Mouse (Mus musculus) hindbrain, embryonic 13.5 days (tissue): ENCODE results near the gene Olfr871. TPM values are rescaled to one million over a fixed set of nuclear protein-coding genes. Genes with fewer than 3 reads are reported as not detected.
"Not testable (repeated sequence)": the region's sequence is repeated elsewhere in the genome, so short reads cannot be mapped to it uniquely, and the experiment has no call there.

Experiments used
- ATAC-seq: fragments of 200-750 bp; cut with Nextera tagmentation; 2 replicates; pipeline ENCODE4 v1.8.0; 2017; ENCODE audit warnings: moderate TSS enrichment; ENCODE audit not compliant: low FRiP score
- H3K27ac ChIP-seq: fragments of 300-500 bp; sonication (generic); 2 replicates; pipeline ENCODE4 v1.5.1; 2015; ENCODE audit warnings: inconsistent platforms, mild to moderate bottlenecking, moderate library complexity
- H3K27me3 ChIP-seq: fragments of 300-500 bp; sonication (generic); 2 replicates; pipeline ENCODE4 v1.6.1; 2015; ENCODE audit warnings: mild to moderate bottlenecking, inconsistent platforms
- H3K36me3 ChIP-seq: fragments of 300-500 bp; sonication (generic); 2 replicates; pipeline ENCODE4 v1.6.1; 2015; ENCODE audit warnings: mild to moderate bottlenecking, inconsistent platforms
- H3K4me1 ChIP-seq: fragments of 300-500 bp; sonication (generic); replicated peaks from 2 replicates; pipeline ENCODE4 v1.6.1; 2015; ENCODE audit warnings: inconsistent platforms
- H3K4me2 ChIP-seq: fragments of 300-500 bp; sonication (generic); 2 replicates; pipeline ENCODE4 v1.6.1; 2015; ENCODE audit warnings: inconsistent platforms, mild to moderate bottlenecking, moderate library complexity
- H3K4me3 ChIP-seq: fragments of 300-500 bp; sonication (generic); 2 replicates; pipeline ENCODE4 v1.5.1; 2015; ENCODE audit warnings: mild to moderate bottlenecking, inconsistent platforms
- H3K9ac ChIP-seq: fragments of 300-500 bp; sonication (generic); 2 replicates; pipeline ENCODE4 v1.6.1; 2015; ENCODE audit warnings: mild to moderate bottlenecking, inconsistent platforms
- H3K9me3 ChIP-seq: fragments of 300-500 bp; sonication (generic); 2 replicates; pipeline ENCODE4 v1.6.1; 2016; ENCODE audit warnings: inconsistent platforms
- WGBS: fragments of 180-500 bp; shearing (Covaris S2); methylation state at CpG from one replicate; pipeline ENCODE4 v1.1.7; 2015; 5-methylcytosine and 5-hydroxymethylcytosine counted together
- polyA plus RNA-seq: library from polyadenylated mRNA; unstranded; fragments of >200 nt; fragmentation: Nextera tagmentation; extraction: Ambion mirVana; gene quantifications from 2 replicates; pipeline ENCODE4 v1.2.1, GENCODE M21; 2015

Gene Olfr871
- not detected in 2 replicates for polyA plus RNA-seq

GRCm38 (mm10) chr9:20211907-20212306, at the start of gene Olfr871:
Olfr871 (plus strand) TSS chr9:20212207.
- H3K27ac ChIP-seq: no peak within 1 kb of the TSS
- no peak within 1 kb of the TSS for H3K4me3 ChIP-seq
- ATAC-seq: no peak
- H3K4me2 ChIP-seq: no peak within 1 kb of the TSS
- no peaks in the 10 kb centered on the region for H3K4me1 ChIP-seq
- peaks cover 16% of the 10 kb centered on the region; the same call in 1 of the 2 replicates for H3K9me3 ChIP-seq
- H3K9ac ChIP-seq: no peak within 1 kb of the TSS
- no peaks in the 10 kb centered on the region for H3K27me3 ChIP-seq
- H3K36me3 ChIP-seq: no peaks in the 10 kb centered on the region

GRCm38 (mm10) chr9:20173957-20174356, 38.0 kb upstream of the Olfr871 start, which contains the start of gene Olfr870:
Olfr870 (minus strand) TSS chr9:20174057.
- H3K4me1 ChIP-seq: no peaks in the 10 kb centered on the region
- no peak within 1 kb of the TSS for H3K27ac ChIP-seq
- H3K36me3 ChIP-seq: no peaks in the 10 kb centered on the region
- no peaks in the 10 kb centered on the region for H3K27me3 ChIP-seq
- ATAC-seq: no peak
- WGBS: 76% methylated on average over 2 of the region's 2 CpGs
- H3K4me3 ChIP-seq: no peak within 1 kb of the TSS
- no peak within 1 kb of the TSS for H3K9ac ChIP-seq
- no peak within 1 kb of the TSS for H3K4me2 ChIP-seq
- H3K9me3 ChIP-seq: peaks cover 15% of the 10 kb centered on the region; the same call in 1 of the 2 replicates

- no peak for ATAC-seq
- no peaks in the 10 kb centered on the region for H3K36me3 ChIP-seq
- no peak overlapping the region for H3K9ac ChIP-seq
- H3K4me3 ChIP-seq: no peak overlapping the region
- peaks cover 21% of the 10 kb centered on the region for H3K9me3 ChIP-seq
- WGBS: 77% methylated on average over 5 of the region's 5 CpGs
- no peaks in the 10 kb centered on the region for H3K4me1 ChIP-seq
- no peak overlapping the region for H3K4me2 ChIP-seq
- no peaks in the 10 kb centered on the region for H3K27me3 ChIP-seq
- no peak overlapping the region for H3K27ac ChIP-seq
Measured at GRCm38 (mm10) chr9:20179463-20179862, 32.5 kb upstream of the Olfr871 start.

- ATAC-seq: no peak
- H3K27me3 ChIP-seq: no peaks in the 10 kb centered on the region
- no peak overlapping the region for H3K4me3 ChIP-seq
- H3K4me1 ChIP-seq: no peaks in the 10 kb centered on the region
- H3K36me3 ChIP-seq: no peaks in the 10 kb centered on the region
- 59% methylated on average over 1 of the region's 1 CpGs for WGBS
- H3K9me3 ChIP-seq: peaks cover 14% of the 10 kb centered on the region
- no peak overlapping the region for H3K9ac ChIP-seq
- H3K4me2 ChIP-seq: no peak overlapping the region
- no peak overlapping the region for H3K27ac ChIP-seq
Measured at GRCm38 (mm10) chr9:20202131-20202530, 9.9 kb upstream of the Olfr871 start.

GRCm38 (mm10) chr9:20203413-20203984, 8.5 kb upstream of the Olfr871 start:
- H3K9me3 ChIP-seq: peaks cover 17% of the 10 kb centered on the region
- H3K4me1 ChIP-seq, H3K27me3 ChIP-seq, H3K36me3 ChIP-seq, H3K4me2 ChIP-seq, H3K9ac ChIP-seq, ATAC-seq, H3K4me3 ChIP-seq, H3K27ac ChIP-seq: not testable (repeated sequence)
- WGBS: 89% methylated on average over 7 of the region's 7 CpGs

- H3K9ac ChIP-seq: no peak overlapping the region
- WGBS: 63% methylated on average over 1 of the region's 1 CpGs
- H3K36me3 ChIP-seq: no peaks in the 10 kb centered on the region
- no peak overlapping the region for H3K27ac ChIP-seq
- no peaks in the 10 kb centered on the region for H3K4me1 ChIP-seq
- ATAC-seq: no peak
- no peaks in the 10 kb centered on the region for H3K27me3 ChIP-seq
- H3K4me2 ChIP-seq: no peak overlapping the region
- no peak overlapping the region for H3K4me3 ChIP-seq
- peaks cover 9% of the 10 kb centered on the region; the same call in 1 of the 2 replicates for H3K9me3 ChIP-seq
Measured at GRCm38 (mm10) chr9:20210812-20211211, 1.2 kb upstream of the Olfr871 start.

DNA sequence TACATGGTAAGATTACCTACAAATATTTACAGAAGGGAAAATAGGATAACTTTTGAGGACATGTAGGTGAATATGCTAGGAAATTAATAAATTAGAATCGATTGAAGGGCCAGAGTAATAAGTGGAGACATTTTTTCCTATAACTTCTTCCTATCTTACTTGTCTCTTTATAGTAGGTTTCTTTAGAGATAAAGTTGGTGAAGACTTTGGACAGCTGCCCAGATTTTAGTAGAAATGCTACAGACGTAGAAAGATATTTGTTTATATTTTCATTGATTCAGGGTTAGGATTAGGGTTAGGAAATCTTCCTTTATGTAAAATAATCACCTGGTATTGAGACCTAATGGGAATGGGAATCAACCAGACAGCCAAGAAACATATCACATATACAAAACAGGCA, 530 bp upstream of the Olfr871 start:
- no peak overlapping the region for H3K4me2 ChIP-seq
- H3K9ac ChIP-seq: no peak overlapping the region
- no peak for ATAC-seq
- 84% methylated on average over 2 of the region's 2 CpGs for WGBS
- no peak overlapping the region for H3K27ac ChIP-seq
- no peaks in the 10 kb centered on the region for H3K4me1 ChIP-seq
- H3K9me3 ChIP-seq: peaks cover 13% of the 10 kb centered on the region; the same call in 1 of the 2 replicates
- no peak overlapping the region for H3K4me3 ChIP-seq
- no peaks in the 10 kb centered on the region for H3K27me3 ChIP-seq
- H3K36me3 ChIP-seq: no peaks in the 10 kb centered on the region

DNA sequence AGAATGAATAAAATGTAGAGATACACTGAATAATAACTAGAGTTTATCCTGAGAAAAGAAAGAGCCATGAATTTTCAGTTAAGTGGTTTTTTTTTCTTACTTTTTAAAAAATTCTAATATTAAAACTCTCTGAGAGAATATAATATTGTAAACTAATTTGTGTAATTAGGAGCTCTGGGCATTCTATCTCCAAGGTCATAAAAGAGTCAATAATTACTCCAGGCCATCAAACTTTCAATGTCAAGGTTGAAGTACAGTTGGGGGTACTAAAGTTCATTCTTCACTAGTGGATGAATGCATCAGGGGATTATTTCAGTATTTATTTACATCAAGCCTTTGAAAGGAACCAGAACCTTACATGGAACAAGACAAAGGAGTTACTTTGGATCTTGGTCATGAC, 24.8 kb downstream of the Olfr871 start, which contains the start of gene Olfr872:
Gene Olfr872, plus strand, starts transcription at position 301 of the 400 bp plus-strand sequence.
- Histone ChIP-seq H3K4me1 (no peaks in the 10 kb centered on the region), H3K27ac (no peak within 1 kb of the TSS), H3K4me2 (no peak within 1 kb of the TSS), H3K9ac (no peak within 1 kb of the TSS), H3K27me3 (no peaks in the 10 kb centered on the region), H3K36me3 (no peaks in the 10 kb centered on the region), H3K9me3 (peaks cover 7% of the 10 kb centered on the region), H3K4me3 (no peak within 1 kb of the TSS)
- no peak for ATAC-seq

DNA sequence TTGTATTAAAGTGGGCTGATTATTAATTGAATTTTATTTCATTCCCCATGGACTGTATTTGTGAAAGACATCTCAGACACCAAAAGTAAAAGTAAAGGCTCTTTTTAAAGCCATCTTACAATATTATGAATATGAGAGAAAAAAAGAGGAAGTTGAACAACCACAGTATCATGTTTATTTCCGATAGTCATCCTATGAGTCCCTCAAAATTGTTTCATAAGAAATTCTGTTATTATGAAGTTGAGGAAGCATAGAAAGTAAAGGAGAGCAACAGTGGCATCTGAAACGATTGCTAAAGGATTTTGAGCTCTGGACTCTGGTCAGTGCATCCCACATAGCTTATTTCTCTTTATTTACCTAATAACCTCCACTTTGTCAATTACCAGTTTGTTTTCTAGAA, 25.4 kb downstream of the Olfr871 start:
- 81% methylated on average over 2 of the region's 2 CpGs for WGBS
- H3K27ac ChIP-seq: no peak overlapping the region
- no peaks in the 10 kb centered on the region for H3K36me3 ChIP-seq
- H3K4me1 ChIP-seq: no peaks in the 10 kb centered on the region
- no peak for ATAC-seq
- H3K4me2 ChIP-seq: no peak overlapping the region
- no peak overlapping the region for H3K9ac ChIP-seq
- H3K27me3 ChIP-seq: no peaks in the 10 kb centered on the region
- H3K4me3 ChIP-seq: no peak overlapping the region
- H3K9me3 ChIP-seq: peaks cover 7% of the 10 kb centered on the region

Other genes starting within 250 kb of the Olfr871 start
- gene Olfr866, start 184.2 kb upstream of the Olfr871 start, polyA plus RNA-seq: not detected in 2 replicates
- gene Olfr867, start 154.6 kb upstream of the Olfr871 start, polyA plus RNA-seq: not detected in 2 replicates
- not detected in 2 replicates for gene Olfr868, start 113.6 kb upstream of the Olfr871 start, polyA plus RNA-seq
- not detected in 2 replicates for gene Olfr869, start 83.2 kb upstream of the Olfr871 start, polyA plus RNA-seq
- gene Olfr870, start 38.1 kb upstream of the Olfr871 start, polyA plus RNA-seq: not detected in 2 replicates
- gene Olfr872, start 24.9 kb downstream of the Olfr871 start, polyA plus RNA-seq: not detected in 2 replicates
- gene Olfr39, start 70.1 kb downstream of the Olfr871 start, polyA plus RNA-seq: not detected in 2 replicates
- gene Olfr873, start 86.3 kb downstream of the Olfr871 start, polyA plus RNA-seq: 0.17 TPM in 1 of 2 replicates, not detected in the other
- not detected in 2 replicates for gene Olfr18, start 123.9 kb downstream of the Olfr871 start, polyA plus RNA-seq
- 39.7 and 40.3 TPM in 2 replicates for gene Zfp560, start 173.0 kb downstream of the Olfr871 start, polyA plus RNA-seq
- 16.4 and 17.9 TPM in 2 replicates for gene Zfp26, start 248.0 kb downstream of the Olfr871 start, polyA plus RNA-seq